Mouse (Mus musculus) embryonic facial prominence, embryonic 14.5 days (tissue): Measurements from ENCODE around the gene Cib4. TPM values are rescaled to one million over a fixed set of nuclear protein-coding genes. Genes with fewer than 3 reads are reported as not detected.

Experiments
- ATAC-seq: fragments of 200-750 bp; cut with Nextera tagmentation; 2 replicates; pipeline ENCODE4 v1.8.0; 2017; ENCODE audit warnings: low read depth, moderate number of reproducible peaks, moderate TSS enrichment
- DNase-seq: peaks from one replicate; pipeline ENCODE4 v3.0.0-alpha.2; 2015; ENCODE audit warnings: low spot score
- H3K27ac ChIP-seq: fragments of 300-500 bp; sonication (generic); replicated peaks from 2 replicates; pipeline ENCODE4 v1.5.1; 2014; ENCODE audit warnings: low read depth, mild to moderate bottlenecking, low read length, moderate library complexity
- H3K27me3 ChIP-seq: fragments of 300-500 bp; sonication (generic); replicated peaks from 2 replicates; pipeline ENCODE4 v1.6.1; 2014; ENCODE audit warnings: low read length; ENCODE audit not compliant: control insufficient read depth, insufficient read depth
- H3K36me3 ChIP-seq: fragments of 300-500 bp; sonication (generic); 2 replicates; pipeline ENCODE4 v1.6.1; 2014; ENCODE audit warnings: low read length, mixed read lengths; ENCODE audit not compliant: control insufficient read depth, insufficient read depth
- H3K4me1 ChIP-seq: fragments of 300-500 bp; sonication (generic); 2 replicates; pipeline ENCODE4 v1.6.1; 2014; ENCODE audit warnings: antibody characterized with exemption, low read length; ENCODE audit not compliant: control insufficient read depth, insufficient read depth
- H3K4me2 ChIP-seq: fragments of 300-500 bp; sonication (generic); 2 replicates; pipeline ENCODE4 v1.6.1; 2014; ENCODE audit warnings: low read depth, mild to moderate bottlenecking, low read length, moderate library complexity, mixed read lengths
- H3K4me3 ChIP-seq: fragments of 300-500 bp; sonication (generic); 2 replicates; pipeline ENCODE4 v1.5.1; 2014; ENCODE audit warnings: low read depth, mild to moderate bottlenecking, low read length
- H3K9ac ChIP-seq: fragments of 300-500 bp; sonication (generic); 2 replicates; pipeline ENCODE4 v1.6.1; 2014; ENCODE audit warnings: low read depth, mild to moderate bottlenecking, low read length, moderate library complexity, mixed read lengths
- H3K9me3 ChIP-seq: fragments of 300-500 bp; sonication (generic); 2 replicates; pipeline ENCODE4 v1.6.1; 2016; ENCODE audit warnings: low read length; ENCODE audit not compliant: control insufficient read depth
- WGBS: fragments of 180-500 bp; shearing (Covaris S2); extraction: QIAGEN DNeasy Blood & Tissue Kit; methylation state at CpG from one replicate; pipeline ENCODE4 v1.1.7; 2014; 5-methylcytosine and 5-hydroxymethylcytosine counted together
- polyA plus RNA-seq: library from polyadenylated mRNA; unstranded; fragments of >200 nt; fragmentation: Nextera tagmentation; extraction: Ambion mirVana; gene quantifications from 2 replicates; pipeline ENCODE4 v1.2.1, GENCODE M21; 2014

The Cib4 gene
- polyA plus RNA-seq, 1 experiment from 2014 or later: not detected

- Histone ChIP-seq H3K4me3 (peak overlapping the region; percentile 4; the same call in 1 of the 2 replicates), H3K27me3 (peaks cover 23% of the 10 kb centered on the region), H3K9me3 (no peaks in the 10 kb centered on the region), H3K27ac (no peak overlapping the region), H3K9ac (peak overlapping the region; percentile 10; the same call in 1 of the 2 replicates), H3K36me3 (no peaks in the 10 kb centered on the region), H3K4me2 (peak overlapping the region; percentile 43), H3K4me1 (peaks cover 19% of the 10 kb centered on the region)
- WGBS: 32% methylated on average over 9 of the region's 9 CpGs
- peak; percentile 26 for DNase-seq
- 0 out of 2 replicates have a peak, but pooled peaks have one; percentile 6 for ATAC-seq
Measured at GRCm38 (mm10) chr5:30466315-30466714, 79.3 kb downstream of the Cib4 start.

DNA sequence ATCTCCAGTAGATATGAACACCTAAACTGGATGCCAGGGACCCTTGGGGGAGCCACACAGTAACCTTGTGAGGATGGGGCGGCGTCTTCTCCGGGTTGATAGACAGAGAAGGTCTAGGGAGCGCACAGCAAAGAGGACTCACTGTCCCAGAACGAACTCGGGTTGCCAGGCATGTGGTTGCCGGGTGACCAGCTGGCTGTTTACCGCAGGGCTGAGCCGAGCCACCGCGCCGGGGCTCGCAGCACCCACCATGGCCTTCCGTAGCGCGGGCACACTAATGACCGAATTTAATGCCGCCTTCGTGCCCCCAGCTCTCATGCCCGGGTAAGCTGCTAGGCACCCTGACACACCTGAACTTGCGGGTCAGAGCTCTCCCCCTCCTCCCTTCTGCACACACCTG, 79.8 kb downstream of the Cib4 start, which contains the start of gene 1700001C02Rik:
Gene 1700001C02Rik, plus strand, starts transcription at position 187 of the 400 bp plus-strand sequence.
- peaks cover 23% of the 10 kb centered on the region for H3K27me3 ChIP-seq
- no peak for DNase-seq
- H3K4me2 ChIP-seq: peak within 1 kb of the TSS; percentile 43
- peak within 1 kb of the TSS; percentile 10; the same call in 1 of the 2 replicates for H3K9ac ChIP-seq
- no peaks in the 10 kb centered on the region for H3K9me3 ChIP-seq
- no peak within 1 kb of the TSS for H3K27ac ChIP-seq
- no peaks in the 10 kb centered on the region for H3K36me3 ChIP-seq
- peaks cover 19% of the 10 kb centered on the region for H3K4me1 ChIP-seq
- ATAC-seq: no peak
- peak within 1 kb of the TSS; percentile 4; the same call in 1 of the 2 replicates for H3K4me3 ChIP-seq
- WGBS: 15% methylated on average over 20 of the region's 21 CpGs

DNA sequence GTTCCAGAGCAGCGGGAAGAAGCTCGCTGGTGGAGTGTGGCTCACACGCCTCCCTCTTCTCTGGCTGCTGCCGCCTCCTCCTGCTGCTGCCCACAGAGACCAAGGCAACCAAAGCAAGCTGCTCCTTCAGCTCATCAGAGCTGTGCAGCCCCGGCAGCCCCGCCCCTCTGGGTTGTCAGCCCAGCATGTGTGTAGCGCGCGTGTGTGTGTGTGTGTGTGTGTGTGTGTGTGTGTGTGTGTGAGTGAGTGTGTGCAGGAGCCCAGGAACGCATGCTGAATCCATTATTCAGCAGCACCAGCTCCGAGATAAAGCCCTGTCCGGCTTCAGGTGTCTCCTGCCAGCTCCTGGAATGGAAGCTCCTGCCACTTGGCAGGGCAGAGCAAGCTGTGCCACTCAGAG, 83.8 kb downstream of the Cib4 start, which contains the start of gene Otof:
Gene Otof, minus strand, starts transcription at position 112 of the 400 bp plus-strand sequence.
- H3K27ac ChIP-seq: no peak within 1 kb of the TSS
- ATAC-seq (peak; percentile 77), DNase-seq (peak; percentile 78)
- H3K36me3 ChIP-seq: no peaks in the 10 kb centered on the region
- no peak within 1 kb of the TSS for H3K4me3 ChIP-seq
- no peak within 1 kb of the TSS for H3K9ac ChIP-seq
- H3K4me2 ChIP-seq: peak within 1 kb of the TSS; percentile 32; the same call in 1 of the 2 replicates
- peaks cover 23% of the 10 kb centered on the region for H3K4me1 ChIP-seq
- peaks cover 21% of the 10 kb centered on the region for H3K27me3 ChIP-seq
- 3% methylated on average over 10 of the region's 12 CpGs for WGBS
- no peaks in the 10 kb centered on the region for H3K9me3 ChIP-seq

DNA sequence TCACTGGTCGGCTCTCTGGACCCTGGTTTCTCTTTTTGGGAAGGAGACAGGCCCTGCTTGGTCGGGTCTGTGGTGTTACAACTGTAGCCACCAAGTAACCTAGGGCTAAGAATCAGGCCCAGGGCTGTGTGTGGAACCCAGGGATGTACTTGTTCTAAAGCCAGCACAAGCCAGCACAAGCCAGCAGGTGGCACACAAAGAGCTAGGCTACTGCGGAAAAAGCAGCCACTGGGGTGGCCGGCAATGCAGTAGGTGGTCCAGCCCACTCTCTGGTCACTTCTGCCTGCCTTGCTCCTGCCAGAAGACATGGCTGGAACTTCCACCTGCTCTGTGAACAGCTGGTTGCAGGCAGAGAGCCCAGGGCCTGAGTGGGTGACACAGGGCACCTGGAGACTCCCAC, 85.5 kb downstream of the Cib4 start:
- Histone ChIP-seq H3K36me3 (no peaks in the 10 kb centered on the region), H3K4me2 (no peak overlapping the region), H3K4me3 (no peak overlapping the region), H3K9ac (no peak overlapping the region), H3K27me3 (peaks cover 5% of the 10 kb centered on the region), H3K9me3 (no peaks in the 10 kb centered on the region), H3K4me1 (peaks cover 11% of the 10 kb centered on the region), H3K27ac (no peak overlapping the region)
- DNase-seq (peak; percentile 13), ATAC-seq (no peak)
- WGBS: 51% methylated on average over 4 of the region's 4 CpGs

- Histone ChIP-seq H3K9ac (no peak overlapping the region), H3K27me3 (no peaks in the 10 kb centered on the region), H3K4me2 (no peak overlapping the region), H3K36me3 (no peaks in the 10 kb centered on the region), H3K27ac (no peak overlapping the region), H3K9me3 (no peaks in the 10 kb centered on the region), H3K4me3 (no peak overlapping the region), H3K4me1 (peaks cover 4% of the 10 kb centered on the region; the same call in 1 of the 2 replicates)
- DNase-seq (no peak), ATAC-seq (no peak)
- WGBS: 56% methylated on average over 6 of the region's 6 CpGs
Measured at GRCm38 (mm10) chr5:30456056-30456455, 89.6 kb downstream of the Cib4 start.

GRCm38 (mm10) chr5:30444327-30444895, 101.2 kb downstream of the Cib4 start:
- no peak for DNase-seq
- Histone ChIP-seq H3K4me1 (no peaks in the 10 kb centered on the region), H3K9me3 (no peaks in the 10 kb centered on the region), H3K4me3 (no peak overlapping the region), H3K9ac (no peak overlapping the region), H3K36me3 (no peaks in the 10 kb centered on the region), H3K27me3 (no peaks in the 10 kb centered on the region), H3K27ac (no peak overlapping the region), H3K4me2 (no peak overlapping the region)
- 77% methylated on average over 13 of the region's 13 CpGs for WGBS
- ATAC-seq: no peak

DNA sequence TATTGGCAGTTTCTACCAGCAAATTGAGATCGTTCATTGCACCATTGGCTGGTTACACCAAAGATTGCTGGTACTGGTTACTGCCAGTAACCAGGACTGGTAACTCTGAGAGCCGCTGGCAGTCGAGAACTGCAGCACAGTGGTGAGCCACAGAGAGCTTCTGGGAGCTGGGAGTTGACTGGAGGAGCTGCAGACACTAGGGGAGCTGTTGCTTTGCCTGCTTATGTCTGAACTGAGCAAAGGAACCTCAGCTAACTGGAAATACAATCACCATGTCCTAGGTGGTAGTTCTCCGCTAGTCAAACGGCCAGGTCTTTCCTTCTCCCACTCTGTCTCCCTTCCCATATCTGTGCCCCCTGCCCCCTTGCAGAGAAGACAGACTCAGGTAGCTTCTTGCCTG, 103.4 kb downstream of the Cib4 start:
- Histone ChIP-seq H3K9ac (no peak overlapping the region), H3K27ac (no peak overlapping the region), H3K27me3 (no peaks in the 10 kb centered on the region), H3K4me3 (no peak overlapping the region), H3K4me2 (no peak overlapping the region), H3K36me3 (no peaks in the 10 kb centered on the region), H3K9me3 (no peaks in the 10 kb centered on the region), H3K4me1 (no peaks in the 10 kb centered on the region)
- ATAC-seq (no peak), DNase-seq (no peak)
- WGBS: 62% methylated on average over 5 of the region's 5 CpGs

- Histone ChIP-seq H3K36me3 (no peaks in the 10 kb centered on the region), H3K4me1 (no peaks in the 10 kb centered on the region), H3K27me3 (no peaks in the 10 kb centered on the region), H3K9ac (no peak overlapping the region), H3K4me2 (no peak overlapping the region), H3K9me3 (no peaks in the 10 kb centered on the region), H3K4me3 (no peak overlapping the region), H3K27ac (no peak overlapping the region)
- ATAC-seq (no peak), DNase-seq (no peak)
- WGBS: 84% methylated on average over 8 of the region's 8 CpGs
Measured at GRCm38 (mm10) chr5:30440308-30440906, 105.2 kb downstream of the Cib4 start.
